Mouse (Mus musculus) 416B (cell line): ENCODE measurements at regions not wholly inside any gene's neighbourhood (a gene's known extent, or its start where the extent isn't known, plus 50 kb on each side); places are given as distances from the start of the nearest gene placed in this dataset.

Experiments used
- DNase-seq: peaks from one replicate; pipeline ENCODE4 v3.0.0; 2011; ENCODE audit warnings: low read depth

DNA sequence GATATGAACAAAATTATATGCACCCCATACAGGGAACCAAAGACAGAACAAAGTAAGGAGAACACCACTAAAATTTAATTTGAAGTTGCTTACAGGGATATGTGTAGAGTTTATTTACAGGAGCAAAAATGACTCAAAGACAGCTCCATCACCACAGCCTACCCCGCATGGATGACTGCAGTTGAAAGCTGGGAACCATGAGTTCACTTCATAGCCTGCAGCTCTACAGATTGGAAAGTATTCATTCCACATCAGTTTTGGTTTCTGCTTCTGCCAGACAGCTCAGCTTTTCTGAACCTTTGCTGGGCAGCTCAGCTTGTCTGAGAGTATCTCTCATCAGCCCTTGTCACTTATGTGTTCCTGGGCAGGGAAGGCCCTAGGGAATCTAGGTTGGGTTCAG lies 160.6 kb upstream of the Sema3d start:
- DNase-seq, result no peak

DNA sequence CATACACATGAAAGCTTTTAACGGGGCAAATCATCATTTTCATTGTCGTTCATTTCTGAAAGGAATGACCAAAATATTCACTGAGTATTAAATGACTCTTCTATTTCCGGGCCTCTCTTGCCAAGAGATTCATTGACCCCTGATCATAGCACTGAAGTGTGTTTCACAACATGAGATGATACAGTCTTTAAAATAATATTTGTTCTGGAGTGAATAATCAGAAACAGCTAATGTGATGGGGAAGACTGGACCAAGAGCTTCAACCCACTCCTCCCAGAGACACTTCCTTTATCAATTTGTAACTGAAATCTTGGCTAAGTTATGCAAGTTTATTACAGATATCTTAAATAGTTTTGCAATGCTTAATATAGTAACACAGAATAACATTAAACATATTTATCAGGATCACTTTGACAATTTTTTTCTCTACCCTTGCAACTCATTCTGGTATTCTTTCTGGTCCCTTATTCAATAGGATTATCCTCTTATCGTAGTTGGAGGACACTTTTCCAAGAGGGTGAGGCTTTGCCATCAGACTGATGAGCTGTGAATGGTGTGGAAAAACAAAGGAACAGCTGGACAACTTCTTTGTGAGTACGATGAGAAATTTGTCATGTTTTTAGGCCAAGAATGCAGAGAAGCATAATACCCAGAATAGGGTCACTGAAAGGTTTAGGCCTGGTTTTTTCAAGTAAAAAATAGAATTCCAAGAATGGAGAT lies 149.6 kb upstream of the Sema3d start:
- no peak for DNase-seq

DNA sequence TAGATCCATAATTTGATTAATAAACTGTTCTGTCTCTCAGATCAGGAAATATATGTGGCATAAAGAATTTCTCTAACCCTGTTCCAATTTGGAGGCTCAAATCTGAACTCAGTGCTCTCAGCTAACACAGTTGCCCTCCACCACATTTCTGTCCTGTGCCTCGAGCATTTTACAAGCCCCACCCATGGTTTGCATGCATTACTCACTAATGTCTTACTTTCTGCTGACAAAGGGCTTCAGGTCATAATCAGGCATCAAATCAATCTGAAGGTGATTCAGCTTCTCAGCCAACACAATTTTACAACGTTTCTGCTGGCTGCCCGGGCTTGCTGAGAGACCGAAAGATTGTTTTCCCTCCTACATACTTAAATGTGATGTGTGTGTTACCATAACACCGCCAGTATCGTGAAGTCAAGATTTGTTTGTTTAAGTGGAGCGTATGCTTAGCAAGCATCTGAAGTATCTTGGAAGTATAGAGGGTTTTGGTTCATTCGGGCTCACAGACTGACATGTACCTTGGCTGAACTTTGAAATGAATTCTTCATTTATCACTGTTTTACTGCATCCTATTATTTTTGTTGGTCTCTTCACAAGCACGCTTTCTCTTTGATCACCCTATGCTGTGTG lies 139.9 kb upstream of the Sema3d start:
- DNase-seq, result no peak

DNA sequence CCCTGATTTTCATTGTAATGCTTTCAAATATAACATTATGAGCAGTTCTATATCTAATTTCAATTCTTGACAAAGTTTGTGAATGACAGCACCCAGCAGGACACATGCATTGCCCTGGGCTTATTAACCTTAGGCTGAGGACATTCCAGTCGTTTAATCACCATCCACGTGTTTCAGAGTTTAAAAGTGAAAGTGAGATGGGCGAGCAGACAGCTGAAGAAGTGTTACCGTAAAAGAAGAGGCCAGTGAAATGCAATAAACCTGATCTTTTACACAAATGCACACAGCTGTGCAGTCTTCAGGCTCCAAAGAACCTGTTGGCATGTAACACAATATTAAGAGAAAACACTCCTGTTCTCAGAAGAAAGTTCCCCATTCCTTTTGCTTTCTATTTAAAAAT lies 89.5 kb upstream of the Sema3d start:
- peak; percentile 45 for DNase-seq

DNA sequence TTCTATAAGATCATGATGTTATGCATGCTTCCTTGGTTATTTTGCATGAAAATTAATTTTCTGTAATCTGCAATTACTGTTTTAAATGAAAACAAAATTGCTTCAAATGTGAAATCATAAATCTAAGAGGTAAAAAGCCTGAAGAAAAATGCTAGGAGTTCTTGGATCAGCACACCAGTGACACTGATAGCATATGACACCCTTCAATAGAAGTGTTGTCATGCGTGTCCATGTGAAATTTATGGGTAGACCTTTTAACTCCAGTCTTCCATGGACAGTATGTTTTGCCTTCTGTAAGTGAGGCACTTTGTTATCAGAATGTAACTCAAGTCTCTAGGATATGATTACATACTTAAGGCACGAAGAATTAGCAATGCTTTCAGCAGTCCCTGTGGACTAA lies 85.9 kb upstream of the Sema3d start:
- no peak for DNase-seq

DNA sequence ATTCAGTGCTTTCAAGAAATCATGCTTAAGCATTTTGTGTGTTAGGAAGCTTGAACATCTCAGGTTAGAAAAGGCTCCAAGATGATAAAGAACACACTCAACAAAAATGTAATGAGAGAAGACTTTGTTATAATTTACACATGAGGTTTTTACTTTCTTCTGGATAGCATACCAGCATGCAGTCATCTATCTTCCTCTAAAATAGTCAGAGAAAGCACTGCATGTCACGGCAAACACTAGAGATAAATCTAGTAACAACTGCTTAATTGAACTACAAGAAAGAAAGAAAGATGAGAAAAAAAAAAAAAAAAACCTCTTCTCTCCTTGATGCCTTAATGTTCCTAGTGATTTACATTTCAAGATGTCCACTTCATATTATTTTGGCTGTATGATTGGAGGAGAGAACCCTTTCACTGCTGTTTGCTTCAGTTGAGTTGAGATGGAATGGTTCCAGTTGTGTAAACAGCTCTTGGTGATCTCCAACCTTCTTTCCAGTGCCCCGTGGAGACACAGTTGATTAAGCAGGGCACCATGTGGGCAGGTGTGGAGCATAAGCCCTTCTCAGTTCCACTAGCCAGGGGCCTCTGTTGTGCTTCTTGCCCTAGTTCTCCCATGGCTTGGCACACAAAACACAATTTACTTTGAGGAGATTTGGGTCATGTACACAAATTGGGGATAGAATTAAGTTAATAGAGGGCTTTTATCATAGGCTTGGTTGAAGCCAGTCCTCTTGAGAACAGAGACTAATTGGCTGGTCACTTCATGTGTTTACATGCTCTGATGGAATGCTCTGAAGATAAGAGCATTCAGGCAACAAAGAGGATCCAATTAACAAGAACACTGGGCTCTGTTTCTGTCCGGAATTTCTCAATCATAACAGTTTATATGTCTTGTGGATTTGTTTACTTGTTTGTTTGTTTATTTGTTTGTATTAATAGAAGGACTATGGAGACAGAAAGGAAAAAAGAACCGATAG lies 81.1 kb upstream of the Sema3d start:
- DNase-seq, result no peak

DNA sequence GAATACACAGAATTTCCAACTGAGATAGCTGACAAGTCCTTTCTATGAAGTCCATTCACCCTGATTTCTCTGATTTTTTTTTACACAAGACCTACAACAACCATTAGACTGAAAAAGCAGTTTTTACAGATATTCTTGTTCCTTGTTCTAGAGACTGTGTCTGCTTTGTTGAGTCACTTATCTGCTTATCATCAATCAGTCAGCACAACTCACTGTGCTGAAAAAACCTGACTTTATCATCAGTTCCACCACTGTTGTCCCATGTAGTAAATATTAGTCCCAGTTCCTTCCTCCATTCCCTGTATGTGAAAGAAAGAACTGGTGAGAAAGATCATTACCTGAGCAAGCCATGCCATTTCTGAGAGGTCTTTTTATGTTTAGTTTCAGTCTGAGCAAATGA lies 73.8 kb upstream of the Sema3d start:
- no peak for DNase-seq

DNA sequence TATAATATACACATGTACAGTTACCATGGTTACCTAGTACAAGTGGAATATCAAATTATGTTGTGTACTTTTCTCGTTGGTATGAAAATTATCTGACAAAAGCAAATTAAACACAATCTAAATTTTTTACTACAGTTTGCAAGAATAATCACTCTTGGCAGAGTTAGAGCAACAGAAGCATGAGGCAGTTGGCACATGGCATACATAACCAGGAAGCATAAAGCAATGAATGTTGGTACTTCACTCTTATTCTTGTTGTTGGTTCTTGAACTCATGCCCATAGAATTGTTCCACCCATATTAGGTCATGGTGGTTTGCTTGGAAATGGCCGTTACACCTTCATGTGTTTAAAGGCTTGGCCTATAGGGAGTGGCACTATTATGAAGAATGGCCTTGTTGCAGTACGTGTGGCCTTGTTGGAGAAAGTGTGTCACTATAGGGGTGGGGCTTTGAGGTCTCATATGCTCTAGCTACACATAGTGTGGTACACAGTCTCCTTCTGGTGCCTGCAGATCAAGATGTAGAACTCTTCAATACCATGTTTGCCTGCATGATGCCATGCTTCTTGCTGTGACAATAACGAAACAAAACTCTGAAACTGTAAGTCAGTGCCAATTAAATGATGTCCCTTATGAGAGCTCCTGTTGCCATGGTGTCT lies 50.4 kb upstream of the Sema3d start:
- DNase-seq, result no peak
